Mouse (Mus musculus): ENCODE results near the gene Ngf. TPM values are rescaled to one million over a fixed set of nuclear protein-coding genes. Genes with fewer than 3 reads are reported as not detected.

The Ngf gene
- 12.2 and 22.0 TPM in 2 replicates for polyA plus RNA-seq (2012; rRNA removed)

DNA sequence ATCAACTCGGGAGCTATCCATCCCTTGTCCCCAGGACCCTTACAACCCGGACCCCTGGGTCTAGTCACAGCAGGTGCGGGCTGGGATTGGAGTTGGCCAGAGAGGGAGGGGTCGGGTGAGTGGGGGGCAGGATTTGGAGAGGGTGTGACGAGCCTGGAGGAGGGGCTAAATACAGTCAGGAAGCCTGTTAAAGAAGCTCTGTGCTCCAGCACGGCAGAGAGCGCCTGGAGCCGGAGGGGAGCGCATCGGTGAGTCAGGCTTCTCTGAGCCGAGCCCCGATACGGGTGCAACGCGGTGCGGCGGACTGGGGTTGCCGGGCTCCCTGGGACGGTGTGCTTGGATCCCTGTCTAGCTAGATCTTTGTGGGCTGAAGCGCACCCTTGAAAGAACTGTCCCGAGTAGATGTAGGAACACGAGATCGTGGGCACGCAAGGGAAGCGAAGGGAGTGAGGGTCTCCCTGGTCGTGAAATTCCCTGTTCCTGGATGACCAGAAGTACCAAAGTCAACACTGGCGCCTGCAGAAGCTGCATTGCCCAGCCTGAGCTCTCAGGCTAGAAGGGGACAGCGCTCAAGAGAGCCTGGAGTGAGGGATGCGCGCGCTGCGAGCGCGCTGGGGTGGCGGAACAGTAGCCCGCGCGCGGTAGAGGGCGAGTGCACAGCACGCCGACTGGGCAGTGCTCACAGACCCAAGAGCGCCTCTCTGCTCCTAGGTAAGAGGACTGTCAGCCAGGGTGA is at the start of gene Ngf:
TSS of gene Ngf (plus strand) at position 207 of the 736 bp plus-strand sequence.

